Mouse (Mus musculus): Measurements from ENCODE around the gene Psip1. TPM values are rescaled to one million over a fixed set of nuclear protein-coding genes. Genes with fewer than 3 reads are reported as not detected.
"Not testable (repeated sequence)": the region's sequence is repeated elsewhere in the genome, so short reads cannot be mapped to it uniquely, and the experiment has no call there.

Gene Psip1
- polyA plus RNA-seq (2015; fragmentation: Nextera tagmentation; extraction: Ambion mirVana), result 146 and 147 TPM in 2 replicates

- peak; percentile 92 for DNase-seq (ENCODE audit: low spot score)
Observed at GRCm38 (mm10) chr4:83486117-83486901, at the start of gene Psip1. Gene Psip1 (minus strand): TSS chr4:83486459.

DNA sequence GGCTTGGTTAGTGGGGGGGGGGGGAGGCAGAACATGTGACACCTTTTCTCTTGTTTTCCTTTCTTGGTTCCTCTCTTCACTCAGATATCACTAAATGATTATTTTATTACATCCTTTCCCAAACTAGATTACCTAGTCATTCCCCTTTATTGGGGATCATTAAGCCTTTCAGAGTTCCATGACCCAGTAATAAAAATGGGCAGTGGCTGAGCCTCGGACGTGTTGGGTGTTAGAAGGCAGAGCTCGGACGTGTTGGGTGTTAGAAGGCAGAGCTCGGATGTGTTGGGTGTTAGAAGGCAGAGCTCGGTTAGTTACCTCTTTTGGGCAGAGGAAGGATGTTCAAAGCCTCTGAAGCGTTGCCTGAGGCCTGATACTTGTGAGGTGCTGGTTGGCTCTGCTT, 47.8 kb upstream of the Psip1 start:
- no peak for DNase-seq (ENCODE audit: low spot score)

DNA sequence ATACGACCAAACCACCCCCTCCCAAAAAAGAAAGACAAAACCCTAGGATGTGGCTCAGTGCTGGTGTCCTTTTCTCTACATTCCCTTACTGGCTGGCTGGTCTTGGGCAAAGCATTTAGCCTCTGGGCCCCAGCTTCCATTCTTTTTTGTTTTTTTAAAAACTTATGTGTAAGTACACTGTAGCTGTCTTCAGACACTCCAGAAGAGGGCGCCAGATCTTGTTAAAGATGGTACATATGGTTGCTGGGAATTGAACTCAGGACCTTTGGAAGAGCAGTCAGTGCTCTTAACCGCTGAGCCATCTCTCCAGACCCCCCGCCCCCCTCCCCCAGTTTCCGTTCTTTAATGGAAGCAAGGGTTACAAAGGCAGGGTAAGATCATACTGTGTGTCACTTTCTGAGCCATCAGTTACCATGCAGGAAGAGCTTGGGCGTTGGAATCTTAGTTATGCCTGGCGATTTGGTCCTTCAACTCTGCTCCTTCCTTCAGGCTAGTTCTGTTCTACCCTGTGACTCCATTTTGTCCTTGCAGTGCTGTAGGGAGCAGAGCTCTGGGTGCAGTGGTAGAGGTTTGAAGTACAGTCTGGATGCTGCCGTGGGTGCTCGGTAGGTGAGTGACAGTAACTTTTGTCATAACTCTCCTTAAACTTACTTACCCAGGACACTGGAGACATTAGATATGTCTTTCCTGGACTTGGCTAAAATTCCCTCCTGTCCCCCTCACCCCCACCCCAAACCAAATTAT, 47.1 kb upstream of the Psip1 start:
- DNase-seq (ENCODE audit: low spot score), result no peak

GRCm38 (mm10) chr4:83530060-83530459, 43.8 kb upstream of the Psip1 start:
- DNase-seq (ENCODE audit: low spot score), result not testable (repeated sequence)

GRCm38 (mm10) chr4:83527921-83528320, 41.7 kb upstream of the Psip1 start:
- DNase-seq (ENCODE audit: low spot score), result peak; percentile 70

DNA sequence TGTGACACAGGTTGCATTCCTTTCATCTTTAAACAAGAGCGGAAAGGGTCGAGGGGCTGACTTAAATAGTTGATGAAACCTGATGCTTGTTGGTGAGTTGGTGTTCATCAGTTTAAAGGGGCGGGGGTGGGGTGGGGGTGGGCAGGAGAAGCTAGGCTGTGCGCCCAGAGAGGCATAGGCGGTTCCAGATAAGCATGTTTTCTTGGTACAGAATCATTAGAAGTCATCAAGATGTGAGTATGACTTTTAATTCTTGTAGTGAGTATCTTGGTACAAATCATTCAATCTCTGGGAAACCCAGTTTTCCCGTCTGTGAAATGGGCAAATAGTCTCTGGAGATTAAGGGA, 40.7 kb upstream of the Psip1 start:
- no peak for DNase-seq (ENCODE audit: low spot score)

- no peak for DNase-seq (ENCODE audit: low spot score)
Observed at GRCm38 (mm10) chr4:83526270-83526987, 40.2 kb upstream of the Psip1 start.

DNA sequence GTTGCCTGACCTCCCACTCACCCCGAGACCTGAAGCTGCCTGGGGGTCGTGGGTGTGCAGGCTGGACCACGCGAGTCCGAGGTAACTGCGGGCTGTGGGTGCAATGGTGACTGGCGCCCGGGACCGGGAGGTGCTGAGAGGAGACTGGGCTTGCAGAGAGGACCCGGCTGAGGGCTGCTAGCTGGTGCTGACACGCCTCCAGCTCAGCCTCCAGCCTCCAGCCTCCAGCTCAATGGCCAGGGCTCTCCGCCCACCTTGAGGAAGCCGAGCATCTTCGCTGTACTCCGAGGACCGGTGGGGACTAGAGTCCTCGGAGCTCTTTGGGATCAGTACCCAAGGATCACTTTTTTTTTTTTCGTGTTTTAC, 39.4 kb upstream of the Psip1 start:
- DNase-seq (ENCODE audit: low spot score), result no peak

GRCm38 (mm10) chr4:83524843-83525689, 38.8 kb upstream of the Psip1 start, which contains the start of gene Ccdc171:
Gene Ccdc171 (plus strand): TSS chr4:83525545.
- peak; percentile 98 for DNase-seq (ENCODE audit: low spot score)

DNA sequence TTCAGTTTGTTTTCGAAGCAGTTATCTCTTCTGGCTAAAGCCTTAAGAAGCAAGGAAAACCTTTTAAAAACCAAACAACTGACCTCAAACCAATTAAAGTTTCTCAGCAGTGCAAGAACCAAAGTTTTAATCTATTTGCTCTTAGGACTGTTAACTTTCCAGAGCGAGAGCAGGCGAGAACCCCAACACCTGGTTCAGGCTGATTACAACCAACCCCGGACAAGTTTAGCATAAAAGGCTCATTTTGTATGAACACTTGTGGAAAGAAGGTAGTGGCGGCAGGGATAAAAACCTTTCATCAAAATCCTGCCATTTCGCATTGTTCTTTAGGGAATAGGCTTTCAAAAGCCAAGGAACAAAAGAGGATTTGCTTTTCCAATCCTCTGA, 38.2 kb upstream of the Psip1 start:
- DNase-seq (ENCODE audit: low spot score), result no peak

DNA sequence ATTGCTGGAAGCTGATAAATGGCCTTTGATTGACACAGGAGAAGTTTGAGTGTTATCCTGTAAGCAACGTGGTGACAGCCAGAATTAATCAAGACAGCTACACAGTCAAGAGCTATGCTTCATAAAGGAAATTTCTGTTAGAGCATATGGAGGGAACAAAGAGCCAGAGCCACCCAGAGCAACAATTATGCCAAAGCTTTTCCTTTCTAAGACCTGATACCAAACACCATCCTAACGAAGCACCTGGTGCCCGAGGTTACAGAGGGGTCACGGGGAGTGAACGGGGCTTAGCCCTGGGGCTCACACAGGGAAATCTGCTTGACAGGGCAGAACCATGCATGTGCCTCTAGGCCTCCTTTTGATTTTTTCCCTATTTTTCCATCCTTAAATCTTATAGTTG, 35.8 kb upstream of the Psip1 start:
- no peak for DNase-seq (ENCODE audit: low spot score)

DNA sequence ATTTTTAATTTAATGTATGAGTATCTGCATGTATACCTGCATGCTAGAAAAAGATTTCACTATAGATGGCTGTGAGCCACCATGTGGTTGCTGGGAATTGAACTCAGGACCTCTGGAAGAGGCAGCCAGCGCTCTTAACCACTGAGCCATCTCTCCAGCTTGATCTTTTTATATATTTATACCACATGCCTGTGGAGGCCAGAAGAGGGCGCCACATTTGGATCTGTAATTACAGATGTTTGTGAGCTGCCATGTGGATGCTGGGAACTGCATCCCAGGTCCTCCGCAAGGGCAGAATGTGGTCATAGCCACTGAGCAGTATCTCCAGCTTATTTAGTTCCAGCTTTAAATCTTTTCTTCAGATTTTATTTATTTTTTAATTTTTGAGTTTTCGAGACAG, 34.0 kb upstream of the Psip1 start:
- DNase-seq (ENCODE audit: low spot score), result peak; percentile 21

DNA sequence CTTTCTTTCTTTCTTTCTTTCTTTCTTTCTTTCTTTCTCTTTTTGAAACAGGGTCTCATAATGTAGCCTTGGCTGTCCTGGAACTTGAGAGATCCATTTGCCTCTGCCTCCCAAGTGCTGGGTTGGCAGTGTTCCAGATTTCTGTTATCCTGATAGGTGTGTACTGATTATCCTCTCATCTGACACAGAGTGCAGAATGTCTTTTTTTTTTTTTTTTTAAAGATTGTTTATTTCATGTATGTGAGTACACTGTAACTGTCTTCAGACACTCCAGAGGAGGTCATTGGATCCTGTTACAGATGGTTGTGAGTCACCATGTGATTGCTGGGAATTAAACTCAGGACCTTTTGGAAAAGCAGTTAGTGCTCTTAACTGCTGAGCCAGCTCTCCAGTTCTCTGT, 33.5 kb upstream of the Psip1 start:
- DNase-seq (ENCODE audit: low spot score), result no peak

- DNase-seq (ENCODE audit: low spot score), result no peak
Observed at GRCm38 (mm10) chr4:83519148-83519547, 32.9 kb upstream of the Psip1 start.

DNA sequence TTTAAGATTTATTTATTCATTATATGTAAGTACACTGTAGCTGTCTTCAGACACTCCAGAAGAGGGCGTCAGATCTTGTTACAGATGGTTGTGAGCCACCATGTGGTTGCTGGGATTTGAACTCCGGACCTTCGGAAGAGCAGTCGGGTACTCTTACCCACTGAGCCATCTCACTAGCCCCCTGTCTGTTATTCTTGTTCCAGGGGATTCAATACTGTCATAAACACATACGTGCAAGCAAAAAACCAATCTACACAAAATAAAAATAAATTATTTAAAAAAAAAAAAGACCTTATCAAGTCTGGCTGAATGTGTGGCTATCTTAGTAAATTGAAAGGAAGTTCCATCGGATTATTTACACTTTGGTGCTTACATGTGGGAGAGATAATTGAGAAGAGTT, 29.9 kb upstream of the Psip1 start:
- DNase-seq (ENCODE audit: low spot score), result not testable (repeated sequence)

DNA sequence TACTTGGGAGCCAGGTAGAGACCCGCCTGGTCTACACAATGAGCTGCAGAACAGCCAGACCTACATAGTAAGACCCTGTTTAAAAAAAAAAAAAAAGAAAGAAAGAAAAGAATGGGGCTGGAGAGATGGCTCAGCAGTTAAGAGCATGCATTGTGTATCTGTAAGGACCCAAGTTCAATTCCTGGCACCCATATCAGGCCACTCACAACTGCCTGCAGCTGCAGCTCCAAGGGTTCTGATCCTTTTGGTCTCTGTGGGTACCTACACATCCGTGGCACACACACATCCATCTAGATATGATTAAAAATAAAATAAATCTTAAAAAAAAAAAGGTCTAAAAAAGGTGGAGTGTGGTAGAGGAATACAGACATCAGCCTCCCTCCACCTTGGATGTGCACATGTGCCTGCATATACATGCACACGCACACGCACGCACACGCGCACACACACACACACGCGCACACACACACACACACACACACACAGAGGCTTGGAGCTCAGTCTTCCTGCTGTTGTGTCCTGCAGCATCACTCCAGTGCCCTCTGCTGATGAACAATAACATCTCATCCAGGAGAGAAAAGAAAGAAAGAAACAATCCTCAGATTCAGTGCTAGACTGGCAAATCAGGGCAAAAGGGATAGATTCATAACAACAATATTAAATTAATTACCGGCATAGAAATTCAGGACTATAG, 28.9 kb upstream of the Psip1 start:
- DNase-seq (ENCODE audit: low spot score), result peak; percentile 53

DNA sequence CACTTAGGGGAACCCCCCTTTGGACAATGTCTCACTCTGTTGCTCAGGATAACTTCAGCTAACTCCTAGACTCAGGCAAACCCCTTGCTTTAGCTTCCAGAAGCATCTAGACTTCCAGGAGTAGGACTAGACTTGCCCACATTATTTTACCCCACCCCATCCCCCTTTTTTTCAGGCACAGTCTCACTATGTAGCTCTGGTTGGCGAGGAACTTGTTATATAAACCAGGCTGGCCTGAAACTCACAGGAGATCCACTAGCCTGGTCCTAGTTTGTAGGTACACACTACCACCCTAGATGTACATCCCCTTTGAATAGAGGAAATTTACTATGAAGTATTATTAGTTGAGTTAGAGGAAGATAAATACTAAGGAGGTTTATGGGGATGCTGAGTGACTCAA, 27.9 kb upstream of the Psip1 start:
- DNase-seq (ENCODE audit: low spot score), result no peak

GRCm38 (mm10) chr4:83512644-83513043, 26.4 kb upstream of the Psip1 start:
- DNase-seq (ENCODE audit: low spot score), result no peak

- no peak for DNase-seq (ENCODE audit: low spot score)
Observed at GRCm38 (mm10) chr4:83512217-83512616, 26.0 kb upstream of the Psip1 start.

GRCm38 (mm10) chr4:83511083-83511482, 24.8 kb upstream of the Psip1 start:
- no peak for DNase-seq (ENCODE audit: low spot score)

- DNase-seq (ENCODE audit: low spot score), result no peak
Observed at GRCm38 (mm10) chr4:83509600-83509999, 23.3 kb upstream of the Psip1 start.

Measured in thymus, postnatal 0 days (tissue).